Mouse (Mus musculus) olfactory bulb, adult 2 months (tissue): Measurements from ENCODE around the gene Coq3. TPM values are rescaled to one million over a fixed set of nuclear protein-coding genes. Genes with fewer than 3 reads are reported as not detected.
A peak's percentile ranks its signal among the peaks of the same experiment; 100 is the strongest.

Experiments
- H3K27ac ChIP-seq: fragments of 200-500 bp; 2 replicates; pipeline ENCODE4 v1.5.1; 2012; ENCODE audit warnings: low read depth, low read length; ENCODE audit not compliant: insufficient read depth
- H3K4me1 ChIP-seq: fragments of 200-500 bp; 2 replicates; pipeline ENCODE4 v1.6.1; 2012; ENCODE audit warnings: low read length; ENCODE audit not compliant: control insufficient read depth, insufficient read depth
- H3K4me3 ChIP-seq: fragments of 200-500 bp; 2 replicates; pipeline ENCODE4 v1.5.1; 2012; ENCODE audit warnings: mild to moderate bottlenecking, low read depth, low read length, moderate library complexity; ENCODE audit not compliant: insufficient read depth
- CTCF ChIP-seq: fragments of 200-500 bp; IDR thresholded peaks from 2 replicates; pipeline ENCODE4 v1.5.1; 2012; ENCODE audit warnings: low read depth, mild to moderate bottlenecking, low read length, moderate library complexity; ENCODE audit not compliant: insufficient read depth
- POLR2A ChIP-seq: fragments of 200-500 bp; IDR thresholded peaks from 2 replicates; pipeline ENCODE4 v1.6.1; 2012; ENCODE audit warnings: mild to moderate bottlenecking, low read depth, low read length, moderate library complexity; ENCODE audit not compliant: insufficient read depth
- WGBS: fragments of 180-500 bp; shearing (Covaris S2); methylation state at CpG from one replicate; pipeline ENCODE4 v1.1.7; 2018; 5-methylcytosine and 5-hydroxymethylcytosine counted together
- polyA plus RNA-seq: library from polyadenylated mRNA; stranded (reverse); fragments of >200 nt; gene quantifications from 2 replicates; pipeline ENCODE4 v1.2.4, GENCODE M21; 2012; ENCODE audit warnings: low replicate concordance; ENCODE audit not compliant: missing spikeins, insufficient read depth, insufficient read length

Gene Coq3
- not detected in 2 replicates for polyA plus RNA-seq

DNA sequence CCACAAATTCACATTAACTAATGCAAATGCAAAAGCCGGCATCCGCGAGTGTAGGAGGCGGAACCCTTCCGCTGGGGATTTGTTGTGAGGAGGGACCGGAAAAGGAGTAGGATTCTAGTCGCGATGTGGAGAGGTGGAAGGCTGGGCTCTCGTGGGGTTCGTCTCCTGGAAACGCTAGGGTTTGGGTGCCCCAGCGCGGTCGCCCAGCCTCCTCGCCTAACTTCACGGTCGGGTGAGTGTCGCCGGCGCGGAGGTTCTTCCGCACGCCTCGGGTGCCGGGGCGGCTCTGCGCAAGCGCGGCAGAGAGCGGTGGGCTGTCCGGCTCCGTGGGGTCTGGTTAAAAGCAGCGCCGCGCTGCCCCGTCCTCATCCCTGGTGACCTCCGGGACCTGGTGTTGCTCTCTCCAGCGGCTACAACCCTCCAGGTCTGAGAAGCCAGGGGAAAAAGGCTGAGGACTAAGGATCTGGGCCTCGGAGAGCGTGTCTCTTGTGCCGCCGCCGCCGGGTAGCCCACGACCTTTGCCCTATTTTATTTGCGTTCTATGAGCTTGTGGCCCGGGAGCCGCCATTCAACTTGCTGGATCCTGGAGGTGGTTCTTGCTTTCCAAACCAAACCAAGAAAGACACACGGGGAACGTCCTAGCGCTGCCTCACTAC lies at the start of gene Coq3:
Coq3 (plus strand) TSS at position 109 of the 656 bp plus-strand sequence.
- H3K4me3 ChIP-seq, result peak within 1 kb of the TSS; percentile 96
- under 1% methylated on average over 51 of the region's 51 CpGs for WGBS
- no peaks in the 10 kb centered on the region for H3K4me1 ChIP-seq
- TF ChIP-seq CTCF, result no peak
- peak; percentile 65 for TF ChIP-seq POLR2A
- H3K27ac ChIP-seq, result peak within 1 kb of the TSS; percentile 98

DNA sequence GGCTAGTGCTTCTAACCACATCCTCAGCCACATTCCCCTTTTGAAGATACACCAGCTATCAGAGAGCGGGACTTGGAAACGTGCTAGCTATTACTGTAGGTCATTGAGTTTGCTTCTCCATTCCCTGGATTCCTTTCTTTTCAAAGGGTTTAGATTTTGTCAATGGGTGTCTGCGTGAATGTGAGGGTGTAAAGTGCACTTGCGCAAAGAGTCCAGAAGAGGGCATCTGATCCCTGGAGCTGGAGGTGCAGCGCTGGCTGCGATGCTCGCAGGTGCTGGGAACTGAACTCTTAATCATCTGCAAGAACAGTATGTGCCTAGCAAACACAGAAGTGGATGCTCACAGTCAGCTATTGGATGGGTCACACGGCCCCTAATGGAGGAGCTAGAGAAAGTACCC lies 46.6 kb upstream of the Coq3 start:
- TF ChIP-seq POLR2A, result no peak
- no peak for TF ChIP-seq CTCF
- WGBS, result 97% methylated on average over 8 of the region's 8 CpGs
- no peak overlapping the region for H3K4me3 ChIP-seq

DNA sequence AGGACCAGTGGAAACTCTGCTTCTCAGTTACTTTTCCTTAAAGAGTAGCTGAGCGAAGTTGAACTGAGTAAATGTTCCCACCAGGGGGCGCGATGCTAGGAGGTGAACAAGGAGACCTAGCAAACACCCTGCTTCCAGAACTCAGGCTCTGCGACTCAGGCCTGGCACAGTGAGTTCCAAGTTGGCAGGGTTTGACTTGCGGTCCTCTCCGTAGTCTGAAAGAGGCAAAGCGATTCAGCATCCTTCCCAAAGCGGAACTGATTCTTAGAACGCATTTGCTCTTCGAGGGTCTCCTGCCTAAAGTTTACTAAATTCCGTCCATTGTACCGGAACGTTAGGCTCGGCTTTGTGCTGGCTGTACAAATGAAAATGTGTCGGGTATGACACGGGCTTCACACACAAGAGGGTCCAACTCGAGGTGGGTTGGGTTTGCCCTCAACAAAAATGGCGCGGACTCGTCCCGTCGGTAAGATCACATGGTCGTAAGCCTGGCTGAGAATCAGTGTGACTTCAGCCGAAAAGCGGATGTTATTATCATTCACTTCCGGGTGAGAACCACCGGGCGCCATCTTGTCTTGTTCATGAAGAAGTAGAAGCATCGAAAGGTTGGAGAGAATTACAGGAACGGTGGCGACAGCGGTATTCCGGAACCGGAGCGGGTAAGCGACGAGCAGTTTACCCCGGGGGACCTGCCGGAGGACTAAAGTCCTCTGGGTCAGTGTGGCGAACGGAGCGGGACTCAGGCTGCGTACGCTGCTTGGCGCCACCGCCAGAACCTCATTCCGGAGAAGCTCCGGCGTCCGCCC lies 31.8 kb upstream of the Coq3 start, which contains the start of gene Pnisr:
Pnisr (plus strand) TSS at position 103 of the 806 bp plus-strand sequence.
- Histone ChIP-seq H3K4me1 (peaks cover 2% of the 10 kb centered on the region; the same call in 1 of the 2 replicates), H3K4me3 (peak within 1 kb of the TSS; percentile 72), H3K27ac (peak within 1 kb of the TSS; percentile 100)
- TF ChIP-seq CTCF (peak; percentile 57), POLR2A (no peak)
- WGBS, result under 1% methylated on average over 50 of the region's 50 CpGs

More for the DNA sequence above, 46.6 kb upstream of the Coq3 start:
- Histone ChIP-seq H3K27ac (no peak overlapping the region), H3K4me1 (no peaks in the 10 kb centered on the region)

DNA sequence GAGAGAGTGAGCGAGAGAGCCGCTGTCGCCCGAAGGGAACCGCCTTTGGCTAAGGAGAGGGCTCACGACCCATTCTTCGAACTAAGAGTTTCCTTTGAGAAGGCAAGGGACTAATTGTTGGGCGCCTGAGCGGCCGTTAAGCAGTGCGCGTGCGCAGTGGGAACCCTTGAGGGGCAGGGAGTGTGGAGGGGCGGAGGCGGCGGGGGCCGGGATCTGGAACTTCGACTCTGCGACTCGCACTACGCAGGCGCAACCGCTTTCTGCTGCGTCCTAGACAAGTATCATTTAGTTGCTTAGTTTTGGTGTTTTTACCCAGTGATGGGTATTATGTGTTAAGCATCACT lies 31.2 kb upstream of the Coq3 start:
- WGBS, result 1% methylated on average over 24 of the region's 24 CpGs

DNA sequence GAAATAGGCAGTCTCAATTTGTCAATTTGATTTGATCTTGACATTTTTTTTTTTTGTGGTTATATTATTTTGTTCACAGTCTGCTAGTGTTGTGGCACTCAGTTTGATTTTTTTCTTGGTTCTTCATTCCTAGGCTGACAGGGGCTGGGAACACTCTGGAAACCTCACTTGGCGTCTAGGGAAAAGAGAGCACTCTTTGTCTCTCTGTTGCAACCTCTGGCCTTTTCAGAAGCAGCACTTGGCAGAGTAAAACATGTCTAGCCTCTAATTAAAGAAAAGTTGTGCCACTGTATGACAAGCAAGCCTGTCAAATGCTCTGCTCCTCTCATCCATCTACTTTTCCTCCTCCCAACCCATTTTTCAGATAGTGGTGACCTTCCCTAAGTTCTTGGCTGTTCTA lies 22.0 kb upstream of the Coq3 start:
- WGBS, result 9% methylated on average over 1 of the region's 1 CpGs
- H3K4me1 ChIP-seq, result peaks cover 3% of the 10 kb centered on the region; the same call in 1 of the 2 replicates
- no peak overlapping the region for H3K27ac ChIP-seq
- H3K4me3 ChIP-seq, result no peak overlapping the region
- no peak for TF ChIP-seq CTCF
- no peak for TF ChIP-seq POLR2A

More for the DNA sequence above, 31.2 kb upstream of the Coq3 start:
- no peak for TF ChIP-seq POLR2A
- TF ChIP-seq CTCF, result no peak
- Histone ChIP-seq H3K4me1 (peaks cover 5% of the 10 kb centered on the region; the same call in 1 of the 2 replicates), H3K27ac (peak overlapping the region; percentile 100), H3K4me3 (peak overlapping the region; percentile 72)

DNA sequence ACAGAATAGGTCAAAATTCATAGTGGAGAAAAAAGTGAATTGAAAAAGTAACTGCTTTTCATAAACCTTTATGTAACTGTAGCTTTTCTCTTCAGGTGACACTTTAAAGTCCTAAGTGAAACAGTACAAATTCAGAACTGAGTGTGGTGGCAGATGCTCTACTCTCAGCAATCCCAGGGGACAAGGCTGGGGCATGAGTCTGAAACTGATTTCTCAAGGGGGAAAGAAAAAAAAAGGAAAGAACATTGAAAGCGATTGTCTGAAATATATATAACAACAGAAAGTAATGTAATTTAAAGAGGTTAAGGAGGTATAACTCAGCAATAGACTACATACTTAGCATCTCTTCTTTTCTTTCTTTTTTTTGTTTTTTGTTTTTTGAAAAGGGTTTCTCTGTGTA lies 14.2 kb upstream of the Coq3 start:
- no peak overlapping the region for H3K4me3 ChIP-seq
- H3K27ac ChIP-seq, result no peak overlapping the region
- H3K4me1 ChIP-seq, result no peaks in the 10 kb centered on the region
- WGBS, result 94% methylated on average over 1 of the region's 1 CpGs
- TF ChIP-seq CTCF (no peak), POLR2A (no peak)

DNA sequence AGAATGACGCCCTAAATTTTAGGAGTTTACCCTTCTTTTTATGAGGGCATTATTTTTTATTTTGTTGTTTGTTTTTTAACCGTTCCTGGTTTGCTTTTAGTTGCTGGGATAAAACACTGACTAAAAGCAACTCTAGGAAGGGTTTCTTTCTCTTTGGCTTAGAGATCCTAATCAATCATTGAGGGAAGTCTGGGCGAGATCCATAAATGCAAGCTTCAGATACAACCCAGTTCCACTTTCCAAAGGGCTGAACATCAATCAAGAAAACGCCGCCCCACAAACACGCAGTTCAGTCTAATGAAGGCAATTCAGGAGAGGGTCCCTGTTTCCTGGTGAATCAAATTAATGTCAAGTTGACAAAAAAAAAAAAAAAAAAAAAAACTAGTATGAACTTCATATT lies 697 bp upstream of the Coq3 start:
- WGBS, result 9% methylated on average over 6 of the region's 6 CpGs
- TF ChIP-seq POLR2A (no peak), CTCF (no peak)
- no peak overlapping the region for H3K27ac ChIP-seq
- no peaks in the 10 kb centered on the region for H3K4me1 ChIP-seq
- H3K4me3 ChIP-seq, result no peak overlapping the region

DNA sequence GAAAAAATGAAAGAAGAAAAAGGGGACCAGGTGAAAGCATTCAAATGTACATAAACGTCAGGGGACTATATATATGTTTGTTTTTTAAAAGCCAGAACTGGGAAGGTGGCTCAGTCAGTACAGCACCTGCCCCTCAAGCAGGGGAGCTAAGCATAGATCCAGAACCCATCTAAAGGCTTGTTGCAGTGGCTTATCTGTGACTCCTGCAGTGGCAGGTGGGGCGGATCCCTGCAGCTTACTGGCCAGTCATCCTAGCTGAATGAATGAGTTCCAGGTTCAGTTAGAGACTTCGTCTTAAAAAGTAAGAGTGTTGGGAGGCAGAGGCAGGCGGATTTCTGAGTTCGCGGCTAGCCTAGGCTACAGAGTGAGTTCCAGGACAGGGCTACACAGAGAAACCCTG lies 3.3 kb downstream of the Coq3 start:
- 93% methylated on average over 6 of the region's 6 CpGs for WGBS
- Histone ChIP-seq H3K4me3 (no peak overlapping the region), H3K4me1 (no peaks in the 10 kb centered on the region), H3K27ac (no peak overlapping the region)
- TF ChIP-seq CTCF (no peak), POLR2A (no peak)

DNA sequence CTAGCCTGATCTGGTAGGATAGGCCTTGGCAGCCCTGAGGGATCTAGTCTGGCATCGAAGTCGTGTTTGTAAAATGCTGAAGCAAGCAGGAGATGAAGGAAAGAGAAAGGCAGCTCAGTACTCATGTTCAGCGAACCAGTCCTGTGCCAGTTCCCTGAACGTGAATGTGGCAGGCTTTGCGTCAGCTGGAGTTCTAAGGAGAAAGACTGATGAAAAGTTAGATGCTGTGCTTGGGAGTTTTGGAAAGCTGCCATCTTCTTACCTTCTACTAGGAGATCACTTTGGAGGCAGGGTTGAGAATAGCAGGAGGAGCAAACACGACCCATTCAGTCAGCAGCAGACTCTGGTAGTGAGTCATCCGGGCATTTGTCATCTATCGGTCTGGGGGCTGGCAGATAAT lies 6.4 kb downstream of the Coq3 start:
- WGBS, result 67% methylated on average over 8 of the region's 8 CpGs
- TF ChIP-seq POLR2A, result no peak
- no peak for TF ChIP-seq CTCF
- Histone ChIP-seq H3K4me1 (no peaks in the 10 kb centered on the region), H3K4me3 (no peak overlapping the region), H3K27ac (no peak overlapping the region)
